Mouse (Mus musculus) erythroblast, embryonic 14.5 days (primary cell): Measurements from ENCODE around the gene Olfr1132. TPM values are rescaled to one million over a fixed set of nuclear protein-coding genes. Genes with fewer than 3 reads are reported as not detected.
"Not testable (repeated sequence)": the region's sequence is repeated elsewhere in the genome, so short reads cannot be mapped to it uniquely, and the experiment has no call there.

ENCODE experiments used
- H3K27me3 ChIP-seq: 2 replicates; pipeline ENCODE4 v1.6.1; 2012; ENCODE audit warnings: inconsistent platforms; ENCODE audit not compliant: control insufficient read depth
- H3K36me3 ChIP-seq: 2 replicates; pipeline ENCODE4 v1.6.1; 2012; ENCODE audit warnings: mild to moderate bottlenecking, inconsistent platforms; ENCODE audit not compliant: control insufficient read depth
- H3K4me1 ChIP-seq: 2 replicates; pipeline ENCODE4 v1.6.1; 2012; ENCODE audit warnings: inconsistent platforms; ENCODE audit not compliant: control insufficient read depth
- H3K4me3 ChIP-seq: replicated peaks from 2 replicates; pipeline ENCODE3; 2012; ENCODE audit warnings: moderate library complexity, mild to moderate bottlenecking, inconsistent platforms
- H3K9me3 ChIP-seq: 2 replicates; pipeline ENCODE4 v1.6.1; 2012; ENCODE audit warnings: low read length, inconsistent platforms, mixed read lengths; ENCODE audit not compliant: control insufficient read depth
- GATA1 ChIP-seq: IDR thresholded peaks from 2 replicates; pipeline ENCODE4 v1.6.1; 2012; ENCODE audit warnings: low read length, inconsistent platforms, mixed read lengths
- TAL1 ChIP-seq: IDR thresholded peaks from 3 replicates; pipeline ENCODE4 v1.6.1; 2012; ENCODE audit warnings: low read length, inconsistent platforms, mixed read lengths
- polyA plus RNA-seq: library from polyadenylated mRNA; stranded (reverse); fragments of >175 nt; gene quantifications from 2 replicates; pipeline ENCODE4 v1.2.3, GENCODE M21; 2012

The Olfr1132 gene
- polyA plus RNA-seq = not detected in 2 replicates

- Histone ChIP-seq H3K4me1 (no peaks in the 10 kb centered on the region), H3K9me3 (no peaks in the 10 kb centered on the region; the same call in 1 of the 2 replicates), H3K4me3 (no peak within 1 kb of the TSS), H3K36me3 (no peaks in the 10 kb centered on the region), H3K27me3 (no peaks in the 10 kb centered on the region)
- TF ChIP-seq GATA1 (no peak), TAL1 (no peak)
Measured at GRCm38 (mm10) chr2:87637435-87637834, at the start of gene Olfr1132. Gene Olfr1132 (minus strand): TSS chr2:87637535.

- no peak within 1 kb of the TSS for H3K4me3 ChIP-seq
- no peaks in the 10 kb centered on the region for H3K9me3 ChIP-seq
- H3K4me1 ChIP-seq = no peaks in the 10 kb centered on the region
- H3K27me3 ChIP-seq = no peaks in the 10 kb centered on the region
- H3K36me3 ChIP-seq = no peaks in the 10 kb centered on the region
- TF ChIP-seq TAL1 = no peak
- TF ChIP-seq GATA1 = no peak
Measured at GRCm38 (mm10) chr2:87673564-87673963, 36.2 kb upstream of the Olfr1132 start, which contains the start of gene Olfr1135. Gene Olfr1135 (minus strand): TSS chr2:87673664.

GRCm38 (mm10) chr2:87658360-87658759 is 21.0 kb upstream of the Olfr1132 start, which contains the start of gene Olfr1134:
Gene Olfr1134 (minus strand): TSS chr2:87658460.
- no peak within 1 kb of the TSS for H3K4me3 ChIP-seq
- no peak for TF ChIP-seq GATA1
- no peak for TF ChIP-seq TAL1

GRCm38 (mm10) chr2:87647274-87647673 is 9.9 kb upstream of the Olfr1132 start, which contains the start of gene Olfr1133:
Gene Olfr1133 (minus strand): TSS chr2:87647374.
- no peak for TF ChIP-seq GATA1
- TF ChIP-seq TAL1 = no peak
- H3K4me3 ChIP-seq = no peak within 1 kb of the TSS
- no peaks in the 10 kb centered on the region for H3K27me3 ChIP-seq
- no peaks in the 10 kb centered on the region for H3K4me1 ChIP-seq
- no peaks in the 10 kb centered on the region for H3K36me3 ChIP-seq
- H3K9me3 ChIP-seq = no peaks in the 10 kb centered on the region

More at GRCm38 (mm10) chr2:87658360-87658759, 21.0 kb upstream of the Olfr1132 start, which contains the start of gene Olfr1134:
- no peaks in the 10 kb centered on the region for H3K36me3 ChIP-seq
- H3K27me3 ChIP-seq = no peaks in the 10 kb centered on the region
- peaks cover 6% of the 10 kb centered on the region for H3K9me3 ChIP-seq
- no peaks in the 10 kb centered on the region for H3K4me1 ChIP-seq

- TF ChIP-seq TAL1 (no peak), GATA1 (no peak)
- Histone ChIP-seq H3K27me3 (no peaks in the 10 kb centered on the region), H3K9me3 (no peaks in the 10 kb centered on the region; the same call in 1 of the 2 replicates), H3K4me3 (no peak overlapping the region), H3K36me3 (no peaks in the 10 kb centered on the region), H3K4me1 (no peaks in the 10 kb centered on the region)
Measured at GRCm38 (mm10) chr2:87642441-87642840, 5.1 kb upstream of the Olfr1132 start.

- Histone ChIP-seq H3K36me3 (no peaks in the 10 kb centered on the region), H3K4me1 (no peaks in the 10 kb centered on the region)
- no peak for TF ChIP-seq GATA1
- no peak for TF ChIP-seq TAL1
Measured at GRCm38 (mm10) chr2:87626804-87627203, 10.5 kb downstream of the Olfr1132 start, which contains the start of gene Olfr1131. Gene Olfr1131 (plus strand): TSS chr2:87627104.

GRCm38 (mm10) chr2:87605912-87606311 is 31.4 kb downstream of the Olfr1132 start, which contains the start of gene Olfr1130:
Gene Olfr1130 (plus strand): TSS chr2:87606212.
- H3K9me3 ChIP-seq, H3K27me3 ChIP-seq, H3K36me3 ChIP-seq, H3K4me1 ChIP-seq, H3K4me3 ChIP-seq: not testable (repeated sequence)

More at GRCm38 (mm10) chr2:87626804-87627203, 10.5 kb downstream of the Olfr1132 start, which contains the start of gene Olfr1131:
- no peak within 1 kb of the TSS for H3K4me3 ChIP-seq
- no peaks in the 10 kb centered on the region for H3K27me3 ChIP-seq
- no peaks in the 10 kb centered on the region; the same call in 1 of the 2 replicates for H3K9me3 ChIP-seq

Other genes starting within 250 kb of the Olfr1132 start
- gene Olfr1123, start 220.9 kb downstream of the Olfr1132 start, polyA plus RNA-seq = not detected in 2 replicates
- gene Olfr1124, start 207.3 kb downstream of the Olfr1132 start, polyA plus RNA-seq = not detected in 2 replicates
- gene Olfr1126, start 183.6 kb downstream of the Olfr1132 start, polyA plus RNA-seq = not detected in 2 replicates
- gene Pramel7, start 140.4 kb downstream of the Olfr1132 start, polyA plus RNA-seq = 0.03 TPM in 1 of 2 replicates, not detected in the other
- gene Pramel6, start 131.0 kb downstream of the Olfr1132 start, polyA plus RNA-seq = not detected in 2 replicates
- not detected in 2 replicates for gene Olfr153, start 105.7 kb downstream of the Olfr1132 start, polyA plus RNA-seq
- 0.09 TPM in 1 of 2 replicates, not detected in the other for gene Olfr1128, start 92.0 kb downstream of the Olfr1132 start, polyA plus RNA-seq
- gene Olfr1129, start 63.6 kb downstream of the Olfr1132 start, polyA plus RNA-seq = not detected in 2 replicates
- not detected in 2 replicates for gene Olfr1130, start 31.3 kb downstream of the Olfr1132 start, polyA plus RNA-seq
- gene Olfr1131, start 10.4 kb downstream of the Olfr1132 start, polyA plus RNA-seq = not detected in 2 replicates
- gene Olfr1133, start 9.8 kb upstream of the Olfr1132 start, polyA plus RNA-seq = not detected in 2 replicates
- gene Olfr1134, start 20.9 kb upstream of the Olfr1132 start, polyA plus RNA-seq = not detected in 2 replicates
- not detected in 2 replicates for gene Olfr1135, start 36.1 kb upstream of the Olfr1132 start, polyA plus RNA-seq
- not detected in 2 replicates for gene Olfr1136, start 56.4 kb upstream of the Olfr1132 start, polyA plus RNA-seq
- gene Olfr1137, start 75.6 kb upstream of the Olfr1132 start, polyA plus RNA-seq = not detected in 2 replicates
- not detected in 2 replicates for gene Olfr1138, start 102.4 kb upstream of the Olfr1132 start, polyA plus RNA-seq
- not detected in 2 replicates for gene Olfr1140, start 106.2 kb upstream of the Olfr1132 start, polyA plus RNA-seq
- gene Olfr1141, start 116.5 kb upstream of the Olfr1132 start, polyA plus RNA-seq = not detected in 2 replicates
- gene Olfr152, start 141.9 kb upstream of the Olfr1132 start, polyA plus RNA-seq = not detected in 2 replicates
- not detected in 2 replicates for gene Olfr1143, start 163.1 kb upstream of the Olfr1132 start, polyA plus RNA-seq
- gene Olfr1145, start 172.3 kb upstream of the Olfr1132 start, polyA plus RNA-seq = not detected in 2 replicates
- gene Olfr1148, start 193.0 kb upstream of the Olfr1132 start, polyA plus RNA-seq = not detected in 2 replicates
- not detected in 2 replicates for gene Olfr1150-ps1, start 206.5 kb upstream of the Olfr1132 start, polyA plus RNA-seq
- 0.02 TPM in 1 of 2 replicates, not detected in the other for gene Olfr1151, start 218.3 kb upstream of the Olfr1132 start, polyA plus RNA-seq
- gene Olfr1152, start 229.0 kb upstream of the Olfr1132 start, polyA plus RNA-seq = not detected in 2 replicates